Mouse (Mus musculus): ENCODE data around the gene Hs6st3. TPM values are rescaled to one million over a fixed set of nuclear protein-coding genes. Genes with fewer than 3 reads are reported as not detected.

Gene Hs6st3
- polyA plus RNA-seq, 1 experiment from 2014 or later = 0.45 TPM

GRCm38 (mm10) chr14:119667421-119667820 lies 529.3 kb downstream of the Hs6st3 start:
- Histone ChIP-seq H3K4me3 (ENCODE audit: low read length) (no peak overlapping the region), H3K36me3 (ENCODE audit: control insufficient read depth, insufficient read depth, low read length) (no peaks in the 10 kb centered on the region), H3K4me1 (ENCODE audit: control insufficient read depth, insufficient read depth, low read length) (no peaks in the 10 kb centered on the region), H3K9ac (ENCODE audit: low read depth, low read length) (no peak overlapping the region), H3K9me3 (ENCODE audit: control insufficient read depth, low read length) (no peaks in the 10 kb centered on the region), H3K27me3 (ENCODE audit: control insufficient read depth, insufficient read depth, low read length) (no peaks in the 10 kb centered on the region), H3K27ac (ENCODE audit: low read depth, low read length) (no peak overlapping the region), H3K4me2 (replicated peaks; ENCODE audit: low read depth, low read length) (no peak overlapping the region)
- ATAC-seq (ENCODE audit: low FRiP score, low TSS enrichment) = no peak
- 98% methylated on average over 1 of the region's 1 CpGs for WGBS

- H3K4me2 ChIP-seq (replicated peaks; ENCODE audit: low read depth, low read length) = no peak overlapping the region
- no peaks in the 10 kb centered on the region for H3K4me1 ChIP-seq (ENCODE audit: control insufficient read depth, insufficient read depth, low read length)
- no peaks in the 10 kb centered on the region for H3K36me3 ChIP-seq (ENCODE audit: control insufficient read depth, insufficient read depth, low read length)
- no peaks in the 10 kb centered on the region for H3K27me3 ChIP-seq (ENCODE audit: control insufficient read depth, insufficient read depth, low read length)
- whole genome bisulfite sequencing = 86% methylated on average over 16 of the region's 16 CpGs
- no peaks in the 10 kb centered on the region for H3K9me3 ChIP-seq (ENCODE audit: control insufficient read depth, low read length)
- H3K4me3 ChIP-seq (ENCODE audit: low read length) = no peak overlapping the region
- no peak for ATAC-seq (ENCODE audit: low FRiP score, low TSS enrichment)
- no peak overlapping the region for H3K9ac ChIP-seq (ENCODE audit: low read depth, low read length)
- H3K27ac ChIP-seq (ENCODE audit: low read depth, low read length) = no peak overlapping the region
These were observed 532.9 kb downstream of the Hs6st3 start for GRCm38 (mm10) chr14:119670836-119671587.

- WGBS = 92% methylated on average over 11 of the region's 11 CpGs
- Histone ChIP-seq H3K27me3 (ENCODE audit: control insufficient read depth, insufficient read depth, low read length) (no peaks in the 10 kb centered on the region), H3K36me3 (ENCODE audit: control insufficient read depth, insufficient read depth, low read length) (no peaks in the 10 kb centered on the region), H3K4me3 (ENCODE audit: low read length) (no peak overlapping the region), H3K9ac (ENCODE audit: low read depth, low read length) (no peak overlapping the region), H3K4me1 (ENCODE audit: control insufficient read depth, insufficient read depth, low read length) (no peaks in the 10 kb centered on the region), H3K9me3 (ENCODE audit: control insufficient read depth, low read length) (no peaks in the 10 kb centered on the region), H3K4me2 (replicated peaks; ENCODE audit: low read depth, low read length) (no peak overlapping the region), H3K27ac (ENCODE audit: low read depth, low read length) (no peak overlapping the region)
- ATAC-seq (ENCODE audit: low FRiP score, low TSS enrichment) = no peak
These were observed 540.4 kb downstream of the Hs6st3 start for GRCm38 (mm10) chr14:119678574-119678973.

- Histone ChIP-seq H3K4me3 (ENCODE audit: low read length) (no peak overlapping the region), H3K36me3 (ENCODE audit: control insufficient read depth, insufficient read depth, low read length) (no peaks in the 10 kb centered on the region), H3K27ac (ENCODE audit: low read depth, low read length) (no peak overlapping the region), H3K9me3 (ENCODE audit: control insufficient read depth, low read length) (no peaks in the 10 kb centered on the region), H3K9ac (ENCODE audit: low read depth, low read length) (no peak overlapping the region), H3K4me2 (replicated peaks; ENCODE audit: low read depth, low read length) (no peak overlapping the region), H3K4me1 (ENCODE audit: control insufficient read depth, insufficient read depth, low read length) (no peaks in the 10 kb centered on the region), H3K27me3 (ENCODE audit: control insufficient read depth, insufficient read depth, low read length) (no peaks in the 10 kb centered on the region)
- 85% methylated on average over 4 of the region's 4 CpGs for WGBS
- ATAC-seq (ENCODE audit: low FRiP score, low TSS enrichment) = no peak
These were observed 541.9 kb downstream of the Hs6st3 start for GRCm38 (mm10) chr14:119680052-119680451.

GRCm38 (mm10) chr14:119687885-119688284 lies 549.7 kb downstream of the Hs6st3 start:
- H3K9ac ChIP-seq (ENCODE audit: low read depth, low read length) = no peak overlapping the region
- no peaks in the 10 kb centered on the region for H3K9me3 ChIP-seq (ENCODE audit: control insufficient read depth, low read length)
- no peaks in the 10 kb centered on the region for H3K27me3 ChIP-seq (ENCODE audit: control insufficient read depth, insufficient read depth, low read length)
- no peak overlapping the region for H3K4me2 ChIP-seq (replicated peaks; ENCODE audit: low read depth, low read length)
- no peak overlapping the region for H3K27ac ChIP-seq (ENCODE audit: low read depth, low read length)
- H3K4me3 ChIP-seq (ENCODE audit: low read length) = no peak overlapping the region
- no peaks in the 10 kb centered on the region for H3K4me1 ChIP-seq (ENCODE audit: control insufficient read depth, insufficient read depth, low read length)
- 79% methylated on average over 2 of the region's 2 CpGs for WGBS
- ATAC-seq (ENCODE audit: low FRiP score, low TSS enrichment) = no peak
- no peaks in the 10 kb centered on the region for H3K36me3 ChIP-seq (ENCODE audit: control insufficient read depth, insufficient read depth, low read length)

- 85% methylated on average over 4 of the region's 4 CpGs for WGBS
- Histone ChIP-seq H3K4me1 (ENCODE audit: control insufficient read depth, insufficient read depth, low read length) (no peaks in the 10 kb centered on the region), H3K9me3 (ENCODE audit: control insufficient read depth, low read length) (no peaks in the 10 kb centered on the region), H3K4me3 (ENCODE audit: low read length) (no peak overlapping the region), H3K36me3 (ENCODE audit: control insufficient read depth, insufficient read depth, low read length) (no peaks in the 10 kb centered on the region), H3K27me3 (ENCODE audit: control insufficient read depth, insufficient read depth, low read length) (no peaks in the 10 kb centered on the region), H3K27ac (ENCODE audit: low read depth, low read length) (no peak overlapping the region), H3K4me2 (replicated peaks; ENCODE audit: low read depth, low read length) (no peak overlapping the region), H3K9ac (ENCODE audit: low read depth, low read length) (no peak overlapping the region)
- ATAC-seq (ENCODE audit: low FRiP score, low TSS enrichment) = no peak
These were observed 561.8 kb downstream of the Hs6st3 start for GRCm38 (mm10) chr14:119699982-119700381.

GRCm38 (mm10) chr14:119714712-119715111 lies 576.6 kb downstream of the Hs6st3 start:
- H3K4me1 ChIP-seq (ENCODE audit: control insufficient read depth, insufficient read depth, low read length) = no peaks in the 10 kb centered on the region
- no peak overlapping the region for H3K4me2 ChIP-seq (replicated peaks; ENCODE audit: low read depth, low read length)
- H3K27ac ChIP-seq (ENCODE audit: low read depth, low read length) = no peak overlapping the region
- H3K9ac ChIP-seq (ENCODE audit: low read depth, low read length) = no peak overlapping the region
- H3K27me3 ChIP-seq (ENCODE audit: control insufficient read depth, insufficient read depth, low read length) = no peaks in the 10 kb centered on the region
- no peaks in the 10 kb centered on the region for H3K9me3 ChIP-seq (ENCODE audit: control insufficient read depth, low read length)
- ATAC-seq (ENCODE audit: low FRiP score, low TSS enrichment) = no peak
- 77% methylated on average over 3 of the region's 3 CpGs for WGBS
- H3K4me3 ChIP-seq (ENCODE audit: low read length) = no peak overlapping the region
- H3K36me3 ChIP-seq (ENCODE audit: control insufficient read depth, insufficient read depth, low read length) = no peaks in the 10 kb centered on the region

- no peaks in the 10 kb centered on the region for H3K9me3 ChIP-seq (ENCODE audit: control insufficient read depth, low read length)
- 57% methylated on average over 1 of the region's 1 CpGs for WGBS
- no peak overlapping the region for H3K4me2 ChIP-seq (replicated peaks; ENCODE audit: low read depth, low read length)
- ATAC-seq (ENCODE audit: low FRiP score, low TSS enrichment) = no peak
- no peaks in the 10 kb centered on the region for H3K36me3 ChIP-seq (ENCODE audit: control insufficient read depth, insufficient read depth, low read length)
- no peak overlapping the region for H3K4me3 ChIP-seq (ENCODE audit: low read length)
- no peak overlapping the region for H3K27ac ChIP-seq (ENCODE audit: low read depth, low read length)
- no peaks in the 10 kb centered on the region for H3K27me3 ChIP-seq (ENCODE audit: control insufficient read depth, insufficient read depth, low read length)
- H3K4me1 ChIP-seq (ENCODE audit: control insufficient read depth, insufficient read depth, low read length) = no peaks in the 10 kb centered on the region
- no peak overlapping the region for H3K9ac ChIP-seq (ENCODE audit: low read depth, low read length)
These were observed 579.2 kb downstream of the Hs6st3 start for GRCm38 (mm10) chr14:119717323-119717722.

GRCm38 (mm10) chr14:119725102-119725501 lies 587.0 kb downstream of the Hs6st3 start:
- H3K27me3 ChIP-seq (ENCODE audit: control insufficient read depth, insufficient read depth, low read length) = no peaks in the 10 kb centered on the region
- H3K9ac ChIP-seq (ENCODE audit: low read depth, low read length) = no peak overlapping the region
- no peak for ATAC-seq (ENCODE audit: low FRiP score, low TSS enrichment)
- H3K4me1 ChIP-seq (ENCODE audit: control insufficient read depth, insufficient read depth, low read length) = no peaks in the 10 kb centered on the region
- H3K27ac ChIP-seq (ENCODE audit: low read depth, low read length) = no peak overlapping the region
- WGBS = 81% methylated on average over 6 of the region's 6 CpGs
- H3K4me3 ChIP-seq (ENCODE audit: low read length) = no peak overlapping the region
- H3K9me3 ChIP-seq (ENCODE audit: control insufficient read depth, low read length) = no peaks in the 10 kb centered on the region
- H3K36me3 ChIP-seq (ENCODE audit: control insufficient read depth, insufficient read depth, low read length) = no peaks in the 10 kb centered on the region
- H3K4me2 ChIP-seq (replicated peaks; ENCODE audit: low read depth, low read length) = no peak overlapping the region

Measured in kidney, embryonic 14.5 days (tissue).